Mouse (Mus musculus) ES-E14 (cell line): ENCODE measurements around the gene Gm28048.

ENCODE experiments used
- CHD2 ChIP-seq: IDR thresholded peaks from 2 replicates; pipeline ENCODE4 v1.6.1; 2014; ENCODE audit warnings: mild to moderate bottlenecking, low read depth, low read length, inconsistent platforms
- HCFC1 ChIP-seq: IDR thresholded peaks from 2 replicates; pipeline ENCODE4 v1.6.1; 2012; ENCODE audit warnings: low read length, inconsistent platforms, borderline replicate concordance; ENCODE audit not compliant: insufficient read depth
- ZC3H11A ChIP-seq: IDR thresholded peaks from 2 replicates; pipeline ENCODE4 v1.6.1; 2012; ENCODE audit warnings: low read depth, mild to moderate bottlenecking, inconsistent platforms, low read length, borderline replicate concordance
- ZNF384 ChIP-seq: IDR thresholded peaks from 2 replicates; pipeline ENCODE4 v1.6.1; 2012; ENCODE audit warnings: low read depth, low read length, inconsistent platforms

DNA sequence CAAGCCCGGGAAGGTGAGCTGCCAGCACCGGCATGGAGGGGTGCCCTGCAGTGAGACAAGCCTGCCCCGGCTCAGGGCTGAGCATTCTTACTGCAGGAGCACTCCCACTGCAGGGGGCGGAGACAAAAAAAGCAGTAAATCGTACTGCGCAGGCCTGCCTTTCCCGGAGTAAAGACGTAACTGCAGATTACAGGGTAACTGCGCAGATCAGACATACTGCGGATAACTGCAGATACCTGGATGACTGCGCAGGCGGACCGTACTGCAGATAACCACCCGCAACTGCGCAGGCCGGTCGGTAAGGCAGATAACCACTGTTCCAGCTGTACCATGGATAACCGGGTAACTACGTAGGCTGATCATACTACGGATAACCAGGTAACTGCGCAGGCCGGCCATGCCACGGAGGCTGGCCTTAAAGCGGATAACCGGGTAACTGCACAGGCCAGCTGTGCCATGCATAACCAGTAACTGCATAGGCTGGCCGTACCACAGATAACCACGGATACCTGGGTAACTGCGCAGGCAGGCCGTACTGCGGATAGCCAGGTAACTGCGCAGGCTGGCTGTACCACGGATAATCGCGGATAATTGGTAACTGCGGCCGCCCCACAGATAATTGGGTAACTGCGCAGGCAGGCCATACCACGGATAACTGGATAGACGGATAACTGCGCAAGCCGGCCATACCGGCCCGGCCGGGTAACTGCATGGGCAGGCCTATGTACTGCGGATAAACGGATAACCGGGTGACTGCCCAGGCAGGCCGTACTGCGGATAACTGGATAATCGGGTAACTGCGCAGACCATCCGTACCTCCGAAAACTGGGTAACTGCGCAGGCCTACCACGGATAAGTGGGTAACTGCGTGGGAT lies 9.8 kb downstream of the Gm28048 start, which contains the start of gene Zrsr1:
- TF ChIP-seq HCFC1 (no peak), CHD2 (no peak), ZNF384 (no peak), ZC3H11A (no peak)
